Mouse (Mus musculus) B cell, adult 62 days (primary cell): ENCODE measurements around the gene C1ra. TPM values are rescaled to one million over a fixed set of nuclear protein-coding genes. Genes with fewer than 3 reads are reported as not detected.

Experiments
- total RNA-seq: library from RNA; stranded (reverse); gene quantifications from 4 replicates; pipeline ENCODE4 v1.2.4, GENCODE M21; 2023

Gene C1ra
- 0.19 to 0.46 TPM (median 0.31 TPM) in 4 replicates for total RNA-seq

DNA sequence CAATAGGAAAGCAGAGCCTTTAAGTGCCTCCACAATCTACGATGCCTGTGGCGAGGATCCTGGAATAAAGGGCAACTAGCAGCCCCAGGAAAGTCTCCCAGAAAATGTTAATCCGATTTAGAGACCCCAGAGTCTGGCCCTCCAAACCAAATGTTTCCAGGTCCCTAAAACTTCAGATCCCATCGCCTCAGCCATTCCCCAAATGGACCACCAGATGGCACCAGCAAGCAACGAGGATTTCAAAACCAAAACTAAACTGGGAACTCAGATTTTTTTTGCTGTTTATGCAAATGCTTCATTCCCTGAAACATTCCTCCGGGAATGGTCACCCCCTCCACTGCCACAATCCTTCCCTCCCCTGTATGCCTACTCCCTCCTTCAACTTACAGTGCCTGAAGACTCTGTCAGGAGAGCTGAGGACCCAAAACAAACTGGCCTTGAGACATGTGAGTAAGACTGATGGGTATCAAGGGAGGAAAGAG is at the start of gene C1ra:
Gene C1ra (plus strand): TSS at position 51 of the 482 bp plus-strand sequence.

DNA sequence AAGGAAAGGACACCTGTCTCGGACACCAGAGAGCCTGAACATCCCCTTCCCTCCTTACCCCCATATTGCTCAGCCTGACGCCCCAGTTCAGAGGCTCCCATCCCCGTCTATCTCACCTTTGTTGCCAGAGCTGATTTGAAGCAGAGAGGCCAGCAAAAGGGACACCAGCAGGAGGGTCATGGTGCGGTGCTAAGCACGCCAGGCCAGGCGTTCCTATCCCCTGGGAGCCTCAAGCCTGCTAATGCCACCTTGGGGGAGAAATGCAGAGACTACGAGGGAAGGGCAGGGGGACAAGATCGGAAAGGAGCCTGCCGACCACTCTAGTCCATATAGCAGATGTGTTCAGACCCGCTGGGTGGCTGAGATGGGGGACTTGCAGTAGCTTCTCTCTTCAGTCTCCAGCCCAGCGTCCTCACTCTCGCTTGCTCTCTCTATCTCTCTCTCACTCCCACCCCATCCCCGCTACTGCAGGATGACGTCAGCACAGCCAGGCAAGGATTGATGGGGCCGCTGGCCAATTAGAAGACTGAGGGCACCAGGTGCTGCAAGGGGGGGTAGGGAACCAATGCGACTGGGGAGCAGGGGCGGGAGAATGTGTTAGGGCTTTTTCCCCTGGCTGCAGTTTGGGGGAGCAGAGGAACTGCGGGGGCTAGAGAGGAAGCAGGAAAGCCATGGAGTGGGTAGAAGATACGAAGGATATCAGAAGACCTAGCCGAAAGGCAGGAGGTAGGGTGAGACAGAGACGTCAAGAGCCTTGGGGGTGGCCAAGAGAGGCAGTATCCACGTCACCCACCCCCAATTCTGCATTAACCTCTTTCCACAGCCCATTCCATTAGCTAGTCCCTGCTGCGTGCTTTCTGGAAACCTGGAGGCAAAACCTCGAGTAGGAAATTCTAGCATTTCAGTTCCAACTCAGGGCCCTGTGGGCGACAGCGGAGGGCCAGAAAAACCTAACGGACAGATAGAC is 47.6 kb upstream of the C1ra start, which contains the start of gene Clstn3:
Gene Clstn3 (minus strand): TSS at position 490 of the 967 bp plus-strand sequence.

DNA sequence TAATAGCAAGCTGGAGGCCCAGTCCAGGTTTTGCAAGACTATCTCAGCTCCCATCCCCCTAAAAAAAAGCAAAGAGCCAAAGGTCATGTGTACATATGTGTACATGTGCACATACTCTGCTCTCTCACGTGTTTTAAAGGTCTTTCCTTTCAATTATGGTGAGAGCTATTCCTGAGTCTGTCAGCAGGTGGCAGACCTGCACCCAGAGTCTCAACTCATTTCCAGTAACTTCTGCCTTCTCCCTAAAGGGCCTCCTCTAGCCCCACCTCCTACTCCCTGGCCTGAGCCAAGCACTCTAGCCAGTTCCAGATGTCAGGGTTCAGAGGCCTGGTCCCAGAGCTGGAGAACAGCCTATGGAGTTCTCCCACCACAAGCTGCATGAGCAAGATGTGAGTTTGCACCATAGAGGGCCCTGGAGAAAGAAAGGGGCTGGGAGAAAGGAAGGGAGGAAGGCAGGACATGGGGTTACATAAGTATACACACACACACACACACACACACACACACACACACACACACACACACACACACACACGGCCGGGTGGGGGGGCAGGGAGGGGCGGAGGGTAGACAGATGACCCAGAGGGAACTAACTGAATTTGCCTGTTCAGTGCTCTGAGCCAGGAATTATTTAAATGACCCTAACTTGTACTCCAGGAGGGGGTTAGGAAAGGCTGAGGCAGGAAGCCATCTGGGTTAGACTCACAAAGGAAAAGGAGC is 19.2 kb upstream of the C1ra start, which contains the start of gene C1rl:
Gene C1rl (plus strand): TSS at position 272 of the 720 bp plus-strand sequence.

DNA sequence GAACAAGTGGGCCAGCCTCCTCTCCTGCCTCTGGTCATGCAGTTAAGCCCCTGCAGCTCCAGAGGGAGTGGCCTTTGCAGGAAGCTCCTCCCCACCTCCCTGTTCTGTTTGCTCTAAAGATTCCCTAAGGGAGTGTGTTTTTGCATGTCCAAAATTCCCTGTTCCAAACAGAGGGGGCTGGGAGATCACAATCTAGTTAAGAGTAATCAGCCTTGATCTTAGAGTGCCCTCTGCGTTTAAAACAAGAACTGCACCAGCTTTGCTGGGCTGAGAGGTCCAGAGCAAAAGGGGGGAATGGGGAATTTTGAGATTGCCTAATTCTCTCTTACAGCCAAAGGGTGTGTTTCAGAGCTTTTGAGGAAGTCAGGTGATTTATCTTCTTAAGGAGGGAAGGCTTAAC is 30.1 kb downstream of the C1ra start, which contains the start of gene C1s1:
Gene C1s1 (minus strand): TSS at position 76 of the 400 bp plus-strand sequence.

DNA sequence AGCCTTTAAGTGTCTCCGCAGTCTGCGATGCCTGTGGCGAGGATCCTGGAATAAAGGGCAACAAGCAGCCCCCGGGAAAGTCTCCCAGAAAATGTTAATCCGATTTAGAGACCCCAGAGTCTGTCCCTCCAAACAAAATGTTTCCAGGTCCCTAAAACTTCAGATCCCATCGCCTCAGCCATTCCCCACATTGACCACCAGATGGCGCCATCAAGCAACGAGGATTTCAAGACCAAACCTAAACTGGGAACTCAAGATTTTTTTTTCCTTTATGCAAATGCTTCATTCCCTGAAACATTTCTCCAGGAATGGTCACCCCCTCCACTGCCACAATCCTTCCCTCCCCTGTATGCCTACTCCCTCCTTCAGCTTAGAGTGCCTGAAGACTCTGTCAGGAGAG is 57.8 kb downstream of the C1ra start, which contains the start of gene C1rb:
Gene C1rb (plus strand): TSS at position 269 of the 400 bp plus-strand sequence.

Other genes starting within 250 kb of the C1ra start
- gene Cd163, start 207.7 kb upstream of the C1ra start, total RNA-seq = 2.7 to 3.5 TPM (median 3.0 TPM) in 4 replicates
- 43.0 to 50.9 TPM (median 46.9 TPM) in 4 replicates for gene Pex5, start 97.3 kb upstream of the C1ra start, total RNA-seq
- 1.6 to 2.3 TPM (median 2.0 TPM) in 4 replicates for gene Clstn3, start 47.6 kb upstream of the C1ra start, total RNA-seq
- gene C1rl, start 19.3 kb upstream of the C1ra start, total RNA-seq = not detected in 4 replicates
- 0.19 to 0.85 TPM (median 0.56 TPM) in 4 replicates for gene C1s1, start 30.0 kb downstream of the C1ra start, total RNA-seq
- gene C1rb, start 57.9 kb downstream of the C1ra start, total RNA-seq = not detected in 4 replicates
- gene C1s2, start 123.7 kb downstream of the C1ra start, total RNA-seq = not detected in 4 replicates
- 42.2 to 48.8 TPM (median 45.2 TPM) in 4 replicates for gene Lpcat3, start 150.6 kb downstream of the C1ra start, total RNA-seq
- gene Emg1, start 199.8 kb downstream of the C1ra start, total RNA-seq = 115 to 118 TPM (median 117 TPM) in 4 replicates
- 203 to 223 TPM (median 208 TPM) in 4 replicates for gene Phb2, start 199.9 kb downstream of the C1ra start, total RNA-seq
- 539 to 564 TPM (median 559 TPM) in 4 replicates for gene Ptpn6, start 226.3 kb downstream of the C1ra start, total RNA-seq
- gene Grcc10, start 229.0 kb downstream of the C1ra start, total RNA-seq = 241 to 258 TPM (median 254 TPM) in 4 replicates
- not detected in 4 replicates for gene Gm45234, start 243.6 kb downstream of the C1ra start, total RNA-seq
- gene Atn1, start 244.1 kb downstream of the C1ra start, total RNA-seq = 25.6 to 34.0 TPM (median 29.7 TPM) in 4 replicates